Mouse (Mus musculus): ENCODE data around the gene Sh3bgrl2.

Sh3bgrl2 gene

DNA sequence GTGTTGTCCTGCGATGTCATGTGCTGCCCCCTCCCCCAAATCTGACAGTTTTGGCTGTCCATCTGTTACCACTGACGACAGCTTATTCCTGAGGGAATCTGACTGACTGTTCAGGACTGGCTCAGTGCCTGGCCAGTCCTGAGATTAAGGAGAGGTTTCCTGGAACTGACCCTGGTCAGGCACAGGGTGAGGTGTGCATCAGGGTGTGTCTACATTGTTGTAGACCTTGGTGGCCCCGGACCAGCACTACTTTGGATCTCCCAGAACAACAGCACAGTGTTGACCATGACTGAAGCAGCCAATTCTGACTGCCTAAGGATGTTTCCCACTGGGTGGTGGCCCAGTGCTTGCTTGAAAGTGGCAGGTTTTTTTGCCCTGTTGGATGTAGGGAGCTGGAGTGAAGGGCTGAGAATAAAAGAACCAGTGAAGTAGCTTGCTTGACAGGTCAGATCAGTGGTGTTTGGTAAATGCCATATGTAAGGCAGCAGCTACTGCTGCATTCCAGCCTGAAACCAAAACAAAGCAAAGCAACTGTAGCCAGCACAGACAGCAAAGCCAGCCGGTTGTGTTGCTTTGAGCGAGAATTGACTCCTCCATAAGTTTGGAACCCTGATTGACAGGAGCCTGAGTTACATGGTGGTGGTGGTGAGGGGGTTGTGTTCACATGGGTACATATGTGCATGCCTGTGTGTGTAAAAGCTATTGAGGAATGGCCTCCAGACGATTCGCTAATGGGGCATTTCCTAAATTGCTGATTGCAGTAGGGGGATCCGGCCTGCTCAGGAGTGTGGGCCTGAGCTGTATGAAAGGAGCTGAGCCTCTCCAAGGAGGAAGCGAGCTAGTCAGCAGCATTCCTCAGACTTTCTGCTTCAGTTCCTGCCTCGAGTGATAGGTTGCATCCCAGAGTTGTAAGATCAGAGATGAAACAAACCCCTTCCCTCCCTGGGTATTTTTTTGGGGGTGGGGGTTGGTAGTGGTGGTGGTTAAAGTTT, 8.9 kb downstream of the Sh3bgrl2 start:
- intact Hi-C loops (cut with DNase I), result no loop called here

- intact Hi-C loops (cut with DNase I), result no loop called here
Observed at GRCm38 (mm10) chr9:83560670-83561069, 12.5 kb downstream of the Sh3bgrl2 start.

- intact Hi-C loops (cut with DNase I), result no loop called here
Observed at GRCm38 (mm10) chr9:83562889-83563288, 14.8 kb downstream of the Sh3bgrl2 start.

DNA sequence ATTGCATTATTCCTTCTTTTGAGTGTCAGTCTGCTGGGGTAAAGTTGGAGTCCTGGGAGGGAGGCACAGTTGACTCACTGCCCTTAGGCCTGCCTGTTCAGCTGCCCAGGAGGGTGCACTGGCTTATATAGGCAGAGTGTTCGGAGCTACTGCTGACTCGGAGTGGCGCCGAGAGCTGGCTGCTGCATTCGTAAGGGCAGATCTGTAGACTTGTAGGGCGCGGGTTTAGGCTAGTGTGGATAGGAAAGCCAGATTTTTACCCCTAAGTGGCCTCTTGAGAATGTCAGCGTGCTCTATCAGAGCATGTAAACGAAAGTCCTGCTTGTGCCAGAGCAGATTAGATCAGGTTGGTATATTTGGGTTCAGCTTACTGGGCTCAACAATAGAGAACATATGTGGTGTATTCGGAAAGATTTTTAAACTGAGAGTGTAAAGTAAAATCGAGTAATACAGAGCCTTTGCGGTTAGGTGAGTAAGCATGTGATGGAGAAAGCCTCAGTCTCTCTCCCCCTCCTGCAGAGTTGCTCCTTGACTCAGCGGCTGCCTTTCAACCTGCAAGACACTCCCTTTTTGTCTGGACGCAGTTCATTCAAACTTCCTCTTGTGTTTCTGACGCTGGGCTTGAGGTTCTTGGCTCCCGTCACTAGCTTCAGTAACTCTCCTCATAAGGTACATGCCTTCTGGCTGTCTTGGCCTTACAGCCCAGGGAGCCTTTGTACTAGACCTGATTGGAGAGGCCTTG, 15.9 kb downstream of the Sh3bgrl2 start:
- intact Hi-C loops (cut with DNase I), result no loop called here

DNA sequence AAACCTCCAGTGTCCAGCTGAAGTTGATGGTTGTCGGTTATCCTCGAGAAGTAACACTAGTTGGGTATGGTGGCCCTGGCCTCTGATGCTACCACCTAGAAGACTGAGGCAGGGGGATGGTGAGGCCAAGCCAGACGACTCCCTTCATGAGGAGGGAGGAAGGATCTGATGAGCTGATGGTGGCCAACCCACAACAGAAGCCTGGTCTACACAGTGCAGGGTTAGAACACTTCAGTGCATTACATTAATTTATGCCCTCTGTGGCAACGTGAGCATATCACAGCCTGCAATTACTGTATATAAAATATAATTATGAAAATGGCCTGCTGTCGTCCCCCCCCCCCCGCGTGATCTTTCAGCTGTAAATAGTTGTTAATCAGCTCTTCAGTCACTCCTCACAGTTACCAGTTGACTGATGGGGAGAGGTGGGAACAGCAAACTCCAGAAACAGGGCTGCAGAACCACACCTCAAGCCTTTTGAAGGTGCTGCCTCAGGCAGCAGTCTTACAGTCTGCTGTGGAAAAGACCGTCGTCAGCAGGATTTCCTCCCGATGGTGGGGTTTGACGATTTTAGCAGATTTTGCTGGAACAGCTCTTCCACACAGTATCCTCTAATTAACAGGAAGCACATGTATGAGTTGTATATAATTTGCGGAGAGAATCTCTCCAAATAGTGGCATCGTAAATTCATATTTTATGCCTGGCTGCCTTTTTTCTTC, 17.0 kb downstream of the Sh3bgrl2 start:
- intact Hi-C loops (cut with DNase I), result no loop called here

GRCm38 (mm10) chr9:83566141-83566540, 18.0 kb downstream of the Sh3bgrl2 start:
- intact Hi-C loops (cut with DNase I), result no loop called here

DNA sequence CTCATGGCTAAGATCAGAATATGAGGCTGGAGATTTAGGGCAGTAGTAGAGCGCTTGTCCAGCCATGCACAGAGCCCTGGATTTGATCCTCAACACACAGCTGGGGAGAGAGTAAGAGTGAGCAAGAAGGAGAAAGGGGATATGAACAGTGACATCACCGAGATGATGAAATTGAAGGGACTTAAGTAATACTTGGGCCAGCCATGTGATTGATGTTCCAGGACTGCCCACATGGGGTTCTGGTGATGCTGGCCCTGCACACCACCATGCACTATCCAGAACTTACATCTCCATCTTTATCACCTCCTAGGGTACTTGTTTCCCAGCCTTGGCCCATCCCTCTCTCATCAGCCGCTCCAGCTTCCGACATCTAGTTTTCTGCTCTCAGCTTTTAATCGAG, 20.0 kb downstream of the Sh3bgrl2 start:
- intact Hi-C loops (cut with DNase I), result no loop called here

DNA sequence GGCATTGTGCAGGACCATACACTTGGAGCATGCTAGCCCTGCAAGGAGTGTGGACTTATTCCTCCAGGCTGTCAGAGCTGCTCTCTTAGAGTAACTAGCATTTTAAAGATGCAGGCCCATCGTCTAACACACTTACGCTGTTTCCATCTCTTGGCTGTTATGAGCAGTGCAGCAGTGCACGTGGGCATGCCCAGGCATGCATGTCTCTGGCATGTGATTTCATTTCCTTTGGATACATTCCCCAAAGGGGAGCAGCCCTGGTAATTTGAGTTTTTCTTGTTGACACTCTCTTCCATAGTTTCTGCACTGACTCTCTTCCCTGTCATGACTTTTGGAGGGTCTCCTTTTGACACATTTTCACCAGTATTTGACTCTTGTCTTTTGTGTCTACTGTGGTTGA, 20.8 kb downstream of the Sh3bgrl2 start:
- intact Hi-C loops (cut with DNase I), result no loop called here

GRCm38 (mm10) chr9:83569898-83570297, 21.8 kb downstream of the Sh3bgrl2 start:
- intact Hi-C loops (cut with DNase I), result no loop called here

DNA sequence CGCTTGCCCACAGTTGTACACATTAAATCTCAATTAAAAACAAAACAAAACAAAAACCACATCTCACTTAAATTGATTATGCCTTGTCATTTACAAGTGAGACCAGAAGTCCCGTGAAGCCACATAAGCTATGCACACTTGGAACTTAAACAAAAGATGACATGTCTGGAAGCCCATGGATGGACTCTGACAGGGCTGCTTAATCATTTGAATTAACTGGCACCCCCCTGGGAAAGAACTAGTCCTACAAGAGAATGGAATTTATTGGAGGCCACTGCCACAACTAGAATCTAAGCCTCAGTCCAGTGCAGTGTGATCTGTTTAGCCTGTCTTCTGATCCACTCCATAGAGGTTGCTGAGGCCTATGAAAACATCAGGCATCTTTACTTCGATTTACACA, 23.2 kb downstream of the Sh3bgrl2 start:
- intact Hi-C loops (cut with DNase I), result no loop called here

DNA sequence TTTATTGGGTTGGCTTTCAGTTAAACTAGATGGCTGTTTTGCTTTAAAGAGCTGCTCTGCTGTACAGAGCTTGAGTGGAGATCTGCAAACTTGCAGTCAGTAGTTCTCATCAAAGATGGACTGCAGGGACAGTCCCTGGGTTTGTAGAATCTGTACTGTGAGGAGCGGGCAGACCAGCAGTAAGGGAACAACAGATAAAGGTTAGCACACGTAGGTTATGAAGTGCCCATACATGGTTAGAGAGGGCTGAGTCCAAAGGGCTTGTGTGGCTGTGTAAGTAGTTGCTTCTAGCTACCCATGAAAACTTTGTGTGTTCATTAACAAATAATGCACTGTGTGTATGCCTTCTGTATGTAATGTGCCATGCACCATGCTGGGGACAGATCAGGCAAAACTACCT, 24.2 kb downstream of the Sh3bgrl2 start:
- intact Hi-C loops (cut with DNase I), result no loop called here

GRCm38 (mm10) chr9:83572870-83573269, 24.7 kb downstream of the Sh3bgrl2 start:
- intact Hi-C loops (cut with DNase I), result no loop called here

GRCm38 (mm10) chr9:83573588-83573987, 25.5 kb downstream of the Sh3bgrl2 start:
- intact Hi-C loops (cut with DNase I), result no loop called here

DNA sequence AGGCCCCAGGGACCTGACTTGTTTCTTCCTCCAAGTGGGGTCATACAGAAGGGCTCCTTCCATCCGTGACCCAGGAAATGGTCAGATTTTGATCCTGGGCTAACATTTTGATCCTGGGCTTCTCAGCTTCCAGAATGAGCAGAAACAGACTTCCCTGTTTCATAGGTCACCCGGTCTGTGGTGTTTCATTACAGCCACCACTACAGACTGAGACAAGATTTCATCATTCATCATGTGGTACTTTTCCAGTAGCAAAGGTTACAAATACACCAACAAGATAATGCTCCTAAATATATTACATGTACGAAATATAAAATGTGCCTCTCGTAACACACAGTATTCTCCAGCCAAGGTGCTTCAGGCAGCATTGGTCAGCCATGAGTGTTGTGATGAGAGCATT, 27.3 kb downstream of the Sh3bgrl2 start:
- intact Hi-C loops (cut with DNase I), result no loop called here

DNA sequence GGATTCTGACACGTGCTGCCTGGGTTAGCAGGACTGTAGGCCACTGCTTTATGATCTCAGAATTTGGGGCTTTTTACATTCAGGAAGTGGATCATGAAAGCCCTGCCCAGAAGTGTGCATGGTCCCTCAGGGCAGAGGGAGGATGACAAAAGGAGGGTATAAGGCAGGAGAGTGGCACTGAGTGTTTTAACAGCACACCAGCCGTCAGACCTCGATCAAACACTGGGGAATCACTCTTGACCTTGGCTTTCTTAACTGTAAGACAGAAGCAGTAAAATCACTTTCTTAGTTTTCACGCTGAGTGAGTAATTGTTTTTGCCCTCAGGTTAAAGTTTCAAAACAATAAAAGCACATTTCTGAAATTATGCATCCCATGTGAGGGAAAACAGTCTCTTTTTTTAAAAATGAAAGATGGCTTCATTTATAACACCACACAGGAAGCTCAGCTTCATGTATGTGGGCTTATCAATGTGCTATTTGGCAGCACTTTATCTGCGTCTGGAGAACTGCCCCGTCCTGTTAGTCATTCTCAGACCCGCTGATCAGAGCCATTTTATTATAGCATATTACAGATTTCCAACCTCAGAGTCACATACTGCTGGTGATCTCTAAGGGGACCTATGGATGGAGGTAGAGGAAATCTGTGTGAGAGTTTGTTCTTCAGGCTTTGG, 28.0 kb downstream of the Sh3bgrl2 start:
- intact Hi-C loops (cut with DNase I), result no loop called here

DNA sequence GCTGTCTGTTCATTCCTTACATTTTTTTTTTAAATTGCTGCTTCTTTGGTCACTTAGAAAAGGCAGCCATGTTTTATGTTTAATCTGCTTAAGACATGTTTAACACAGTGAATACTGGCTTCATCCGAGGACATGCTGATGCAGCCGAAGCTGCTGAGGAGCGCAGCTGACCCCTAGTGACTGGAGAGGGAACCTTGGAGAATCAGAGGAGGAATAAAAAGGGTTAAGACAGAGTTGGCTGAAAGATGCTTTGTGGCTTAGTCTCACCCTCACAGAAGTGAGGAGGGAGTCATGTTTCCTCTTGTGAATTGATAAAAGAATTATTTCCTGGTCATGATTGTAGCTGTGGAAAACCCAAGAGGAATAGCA, 28.5 kb downstream of the Sh3bgrl2 start:
- intact Hi-C loops (cut with DNase I), result no loop called here

- intact Hi-C loops (cut with DNase I), result no loop called here
Observed at GRCm38 (mm10) chr9:83577260-83577659, 29.1 kb downstream of the Sh3bgrl2 start.

- intact Hi-C loops (cut with DNase I), result no loop called here
Observed at GRCm38 (mm10) chr9:83579049-83579448, 30.9 kb downstream of the Sh3bgrl2 start.

DNA sequence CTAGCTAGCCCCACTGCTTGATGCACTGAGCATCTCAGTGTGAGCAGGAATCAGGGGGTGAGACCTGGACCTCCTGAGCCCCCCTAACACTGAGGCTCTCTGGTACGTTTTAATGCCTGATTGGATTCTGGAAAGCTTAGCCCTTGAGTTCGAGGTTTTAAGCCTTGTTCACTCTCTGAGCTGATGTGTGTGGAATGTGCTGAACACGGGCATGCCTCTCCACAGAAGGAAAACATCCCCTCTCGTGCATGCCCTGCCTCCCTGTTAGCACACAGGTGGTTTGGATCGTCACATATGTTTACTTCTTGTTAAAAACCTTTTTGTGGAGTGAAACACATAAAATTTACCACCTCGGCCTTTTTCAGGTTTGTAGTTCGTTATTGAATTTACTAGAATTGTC, 34.6 kb downstream of the Sh3bgrl2 start:
- intact Hi-C loops (cut with DNase I), result no loop called here

- intact Hi-C loops (cut with DNase I), result no loop called here
Observed at GRCm38 (mm10) chr9:83586316-83587050, 38.4 kb downstream of the Sh3bgrl2 start.

- intact Hi-C loops (cut with DNase I), result no loop called here
Observed at GRCm38 (mm10) chr9:83587116-83587515, 39.0 kb downstream of the Sh3bgrl2 start.
